Mouse (Mus musculus) brain, embryonic 14.5 days (tissue): Measurements from ENCODE around the gene Uaca.

Experiments used
- CTCF ChIP-seq: fragments of 200-500 bp; IDR thresholded peaks from 2 replicates; pipeline ENCODE4 v1.5.1; 2012; ENCODE audit warnings: inconsistent platforms, mild to moderate bottlenecking, moderate library complexity, borderline replicate concordance; ENCODE audit not compliant: insufficient read depth, insufficient read length; ENCODE audit errors: extremely low read depth
- POLR2A ChIP-seq: fragments of 200-500 bp; IDR thresholded peaks from 2 replicates; pipeline ENCODE4 v1.6.1; 2012; ENCODE audit warnings: mild to moderate bottlenecking, inconsistent platforms, borderline replicate concordance; ENCODE audit not compliant: poor library complexity, insufficient read depth, insufficient read length, severe bottlenecking; ENCODE audit errors: extremely low read depth

GRCm38 (mm10) chr9:60782057-60782789 is 12.1 kb upstream of the Uaca start:
- TF ChIP-seq CTCF = no peak
- no peak for TF ChIP-seq POLR2A
